Mouse (Mus musculus) lung, embryonic 14.5 days (tissue): Measurements from ENCODE around the gene Cep68. TPM values are rescaled to one million over a fixed set of nuclear protein-coding genes. Genes with fewer than 3 reads are reported as not detected.
"Not testable (repeated sequence)": the region's sequence is repeated elsewhere in the genome, so short reads cannot be mapped to it uniquely, and the experiment has no call there.

Experiments used
- ATAC-seq: fragments of 200-750 bp; cut with Nextera tagmentation; 2 replicates; pipeline ENCODE4 v1.8.0; 2017; ENCODE audit warnings: mild to moderate bottlenecking, moderate TSS enrichment, moderate library complexity; ENCODE audit not compliant: insufficient read depth
- DNase-seq: peaks from one replicate; pipeline ENCODE4 v3.0.0-alpha.2; 2015
- H3K27ac ChIP-seq: fragments of 300-500 bp; sonication (generic); 2 replicates; pipeline ENCODE4 v1.5.1; 2014; ENCODE audit warnings: low read depth, mild to moderate bottlenecking, moderate library complexity
- H3K27me3 ChIP-seq: fragments of 300-500 bp; sonication (generic); 2 replicates; pipeline ENCODE4 v1.6.1; 2014; ENCODE audit warnings: low read length, control low read depth; ENCODE audit not compliant: insufficient read depth
- H3K36me3 ChIP-seq: fragments of 300-500 bp; sonication (generic); 2 replicates; pipeline ENCODE4 v1.6.1; 2014; ENCODE audit warnings: control low read depth; ENCODE audit not compliant: insufficient read depth
- H3K4me1 ChIP-seq: fragments of 300-500 bp; sonication (generic); 2 replicates; pipeline ENCODE4 v1.6.1; 2014; ENCODE audit warnings: antibody characterized with exemption, control low read depth; ENCODE audit not compliant: insufficient read depth
- H3K4me2 ChIP-seq: fragments of 300-500 bp; sonication (generic); 2 replicates; pipeline ENCODE4 v1.6.1; 2014; ENCODE audit warnings: mild to moderate bottlenecking
- H3K4me3 ChIP-seq: fragments of 300-500 bp; sonication (generic); 2 replicates; pipeline ENCODE4 v1.5.1; 2014; ENCODE audit warnings: low read depth, low read length
- H3K9ac ChIP-seq: fragments of 300-500 bp; sonication (generic); 2 replicates; pipeline ENCODE4 v1.6.1; 2014
- H3K9me3 ChIP-seq: fragments of 300-500 bp; sonication (generic); 2 replicates; pipeline ENCODE4 v1.6.1; 2016; ENCODE audit warnings: low read depth, low read length, control low read depth
- CTCF ChIP-seq: IDR thresholded peaks from 2 replicates; pipeline ENCODE4 v1.5.1; 2016; ENCODE audit warnings: antibody characterized with exemption, low read depth
- WGBS: fragments of 180-500 bp; shearing (Covaris S2); extraction: QIAGEN DNeasy Blood & Tissue Kit; methylation state at CpG from one replicate; pipeline ENCODE4 v1.1.7; 2014; 5-methylcytosine and 5-hydroxymethylcytosine counted together
- polyA plus RNA-seq: library from polyadenylated mRNA; unstranded; fragments of >200 nt; fragmentation: Nextera tagmentation; extraction: Ambion mirVana; gene quantifications from 2 replicates; pipeline ENCODE4 v1.2.1, GENCODE M21; 2014

The Cep68 gene
- polyA plus RNA-seq, 1 experiment from 2014 or later: 46.6 TPM

GRCm38 (mm10) chr11:20231128-20231878 is 17.9 kb downstream of the Cep68 start:
- DNase-seq: peak; percentile 71
- Histone ChIP-seq H3K27me3 (no peaks in the 10 kb centered on the region), H3K9me3 (no peaks in the 10 kb centered on the region), H3K4me3 (no peak overlapping the region), H3K27ac (peak overlapping the region; percentile 28; the same call in 1 of the 2 replicates), H3K9ac (no peak overlapping the region), H3K36me3 (peaks cover 83% of the 10 kb centered on the region), H3K4me2 (no peak overlapping the region), H3K4me1 (no peaks in the 10 kb centered on the region)
- peak; percentile 74; the same call in 1 of the 2 replicates for ATAC-seq
- WGBS: 60% methylated on average over 8 of the region's 8 CpGs
- TF ChIP-seq CTCF: peak; percentile 33

GRCm38 (mm10) chr11:20230286-20230685 is 18.9 kb downstream of the Cep68 start:
- TF ChIP-seq CTCF: no peak
- Histone ChIP-seq H3K9ac (no peak overlapping the region), H3K27me3 (no peaks in the 10 kb centered on the region), H3K27ac (peak overlapping the region; percentile 28; the same call in 1 of the 2 replicates), H3K4me1 (no peaks in the 10 kb centered on the region), H3K4me3 (no peak overlapping the region), H3K36me3 (peaks cover 87% of the 10 kb centered on the region), H3K4me2 (no peak overlapping the region), H3K9me3 (no peaks in the 10 kb centered on the region)
- DNase-seq (no peak), ATAC-seq (no peak)
- 71% methylated on average over 1 of the region's 1 CpGs for WGBS

GRCm38 (mm10) chr11:20229311-20229710 is 19.9 kb downstream of the Cep68 start:
- no peak overlapping the region for H3K4me2 ChIP-seq
- no peak overlapping the region for H3K4me3 ChIP-seq
- peaks cover 87% of the 10 kb centered on the region for H3K36me3 ChIP-seq
- ATAC-seq (no peak), DNase-seq (no peak)
- WGBS: 80% methylated on average over 4 of the region's 4 CpGs
- no peaks in the 10 kb centered on the region for H3K4me1 ChIP-seq
- H3K9me3 ChIP-seq: no peaks in the 10 kb centered on the region
- no peak for TF ChIP-seq CTCF
- no peaks in the 10 kb centered on the region for H3K27me3 ChIP-seq
- no peak overlapping the region for H3K27ac ChIP-seq
- H3K9ac ChIP-seq: no peak overlapping the region

DNA sequence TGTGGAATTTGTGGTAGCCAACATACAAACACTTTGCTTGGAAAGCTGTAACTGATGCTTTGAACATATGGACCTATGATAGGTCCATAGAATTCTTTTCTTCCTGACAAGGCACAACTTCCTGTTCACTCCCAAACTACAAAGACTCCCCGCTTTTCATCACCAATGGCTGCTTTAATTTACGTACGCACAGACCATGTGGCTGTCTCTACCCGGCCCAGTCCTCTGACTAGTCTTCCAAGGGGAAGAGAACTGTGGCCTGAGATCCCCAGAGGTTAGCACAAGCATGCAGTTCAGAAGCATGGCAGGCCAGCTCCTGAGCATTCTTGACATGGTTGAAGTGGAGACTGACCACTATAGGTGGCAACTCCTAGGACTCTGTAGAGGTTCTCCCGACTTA is 20.6 kb downstream of the Cep68 start:
- H3K9ac ChIP-seq: no peak overlapping the region
- no peak overlapping the region for H3K4me2 ChIP-seq
- no peak for TF ChIP-seq CTCF
- H3K4me1 ChIP-seq: no peaks in the 10 kb centered on the region
- no peaks in the 10 kb centered on the region for H3K9me3 ChIP-seq
- H3K36me3 ChIP-seq: peaks cover 87% of the 10 kb centered on the region
- WGBS: 73% methylated on average over 5 of the region's 5 CpGs
- H3K27ac ChIP-seq: no peak overlapping the region
- no peaks in the 10 kb centered on the region for H3K27me3 ChIP-seq
- no peak for DNase-seq
- no peak for ATAC-seq
- H3K4me3 ChIP-seq: no peak overlapping the region

- H3K9ac ChIP-seq: no peak overlapping the region
- 96% methylated on average over 4 of the region's 4 CpGs for WGBS
- DNase-seq: no peak
- H3K4me3 ChIP-seq: no peak overlapping the region
- no peak for ATAC-seq
- H3K36me3 ChIP-seq: peaks cover 88% of the 10 kb centered on the region
- TF ChIP-seq CTCF: no peak
- no peaks in the 10 kb centered on the region for H3K27me3 ChIP-seq
- no peaks in the 10 kb centered on the region for H3K4me1 ChIP-seq
- H3K4me2 ChIP-seq: no peak overlapping the region
- no peaks in the 10 kb centered on the region for H3K9me3 ChIP-seq
- no peak overlapping the region for H3K27ac ChIP-seq
Observed at GRCm38 (mm10) chr11:20225938-20226337, 23.3 kb downstream of the Cep68 start.

DNA sequence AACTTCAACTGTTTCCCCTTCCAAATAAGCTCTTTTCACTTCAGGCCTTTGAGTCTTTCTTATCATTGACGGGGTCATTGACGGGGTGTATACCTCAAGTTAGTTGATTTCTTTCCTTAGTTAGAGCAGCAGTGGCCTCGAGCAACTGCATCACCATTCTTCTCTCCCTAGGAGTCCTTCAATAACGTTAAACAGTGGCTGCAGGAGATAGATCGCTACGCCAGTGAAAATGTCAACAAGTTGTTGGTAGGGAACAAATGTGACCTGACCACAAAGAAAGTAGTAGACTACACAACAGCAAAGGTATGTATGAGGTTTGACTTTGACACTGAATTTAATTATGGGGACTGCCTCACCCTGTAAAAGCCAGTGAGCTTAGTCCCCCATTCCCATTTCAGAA is 25.0 kb downstream of the Cep68 start:
- H3K36me3 ChIP-seq: peaks cover 81% of the 10 kb centered on the region
- no peaks in the 10 kb centered on the region for H3K9me3 ChIP-seq
- WGBS: 79% methylated on average over 6 of the region's 6 CpGs
- no peak for TF ChIP-seq CTCF
- DNase-seq (no peak), ATAC-seq (no peak)
- H3K4me3 ChIP-seq: no peak overlapping the region
- no peaks in the 10 kb centered on the region for H3K4me1 ChIP-seq
- H3K4me2 ChIP-seq: no peak overlapping the region
- H3K9ac ChIP-seq: no peak overlapping the region
- no peaks in the 10 kb centered on the region for H3K27me3 ChIP-seq
- no peak overlapping the region for H3K27ac ChIP-seq

- not testable (repeated sequence) for H3K27me3 ChIP-seq, H3K9me3 ChIP-seq, H3K4me2 ChIP-seq, DNase-seq, H3K9ac ChIP-seq, H3K4me1 ChIP-seq, H3K27ac ChIP-seq, ATAC-seq, H3K4me3 ChIP-seq
- H3K36me3 ChIP-seq: peaks cover 82% of the 10 kb centered on the region
- no CpG with 5 or more reads among the region's 1 CpGs for WGBS
Observed at GRCm38 (mm10) chr11:20221671-20222070, 27.6 kb downstream of the Cep68 start.
